Mouse (Mus musculus) embryonic fibroblast, embryonic 13.5 days (primary cell): Measurements from ENCODE around the gene Gm7247.

Source experiments
- CTCF ChIP-seq: IDR thresholded peaks from 2 replicates; pipeline ENCODE4 v1.5.1; 2011; ENCODE audit warnings: mild to moderate bottlenecking, control low read depth, low read length, moderate library complexity, borderline replicate concordance; ENCODE audit not compliant: insufficient read depth
- POLR2A ChIP-seq: IDR thresholded peaks from 2 replicates; pipeline ENCODE4 v1.6.1; 2011; ENCODE audit warnings: low read depth, mild to moderate bottlenecking, control low read depth, low read length, moderate library complexity

DNA sequence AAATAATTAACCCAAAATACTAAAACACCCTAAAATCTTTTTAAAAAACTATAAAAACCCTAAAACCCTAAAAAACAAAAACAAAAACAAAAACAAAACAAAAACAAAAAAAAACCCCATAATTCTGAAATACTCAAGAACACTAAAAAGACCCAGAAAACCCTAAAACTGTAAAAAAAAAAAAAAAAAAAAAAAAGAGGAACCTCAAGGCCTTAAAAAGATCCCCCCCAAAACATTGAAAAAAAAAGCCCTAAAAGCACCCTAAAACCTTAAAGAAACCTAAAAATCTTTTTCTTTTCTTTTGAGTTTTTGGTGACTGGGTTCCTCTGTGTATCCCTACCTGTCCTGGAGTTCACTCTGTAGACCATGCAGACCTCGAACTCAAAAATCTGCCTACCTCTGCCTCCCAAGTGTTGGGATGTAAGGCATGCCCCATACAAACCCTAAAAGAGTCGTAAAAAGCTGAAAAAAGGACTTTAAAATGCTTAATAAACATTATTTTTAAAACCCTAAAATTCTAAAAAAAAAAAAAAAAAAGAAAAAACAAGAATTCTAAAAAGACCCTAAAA, 138.2 kb downstream of the Gm7247 start:
- TF ChIP-seq POLR2A, result no peak
- TF ChIP-seq CTCF, result no peak
